Mouse (Mus musculus) forebrain, postnatal 0 days (tissue): ENCODE measurements around the gene Krt20. TPM values are rescaled to one million over a fixed set of nuclear protein-coding genes. Genes with fewer than 3 reads are reported as not detected.

ENCODE experiments used
- ATAC-seq: fragments of 200-750 bp; cut with Nextera tagmentation; 2 replicates; pipeline ENCODE4 v1.8.0; 2017; ENCODE audit warnings: mild to moderate bottlenecking, moderate library complexity
- DNase-seq: peaks from one replicate; pipeline ENCODE4 v3.0.0-alpha.2; 2015
- H3K27ac ChIP-seq: fragments of 300-500 bp; sonication (generic); 2 replicates; pipeline ENCODE4 v1.5.1; 2014; ENCODE audit warnings: low read depth, mild to moderate bottlenecking, antibody characterized with exemption, low read length, moderate library complexity, mixed read lengths
- H3K27me3 ChIP-seq: fragments of 300-500 bp; sonication (generic); 2 replicates; pipeline ENCODE4 v1.6.1; 2014; ENCODE audit warnings: mild to moderate bottlenecking, low read length, mixed read lengths; ENCODE audit not compliant: insufficient read depth
- H3K36me3 ChIP-seq: fragments of 300-500 bp; sonication (generic); 2 replicates; pipeline ENCODE4 v1.6.1; 2014; ENCODE audit warnings: mild to moderate bottlenecking, moderate library complexity; ENCODE audit not compliant: insufficient read depth
- H3K4me1 ChIP-seq: fragments of 300-500 bp; sonication (generic); 2 replicates; pipeline ENCODE4 v1.6.1; 2014; ENCODE audit warnings: antibody characterized with exemption; ENCODE audit not compliant: insufficient read depth
- H3K4me2 ChIP-seq: fragments of 300-500 bp; sonication (generic); 2 replicates; pipeline ENCODE4 v1.6.1; 2014; ENCODE audit warnings: low read depth, mild to moderate bottlenecking, moderate library complexity
- H3K4me3 ChIP-seq: fragments of 300-500 bp; sonication (generic); 2 replicates; pipeline ENCODE4 v1.5.1; 2014; ENCODE audit warnings: low read depth, low read length, mixed read lengths
- H3K9ac ChIP-seq: fragments of 300-500 bp; sonication (generic); 2 replicates; pipeline ENCODE4 v1.6.1; 2014; ENCODE audit warnings: mild to moderate bottlenecking
- H3K9me3 ChIP-seq: fragments of 300-500 bp; sonication (generic); 2 replicates; pipeline ENCODE4 v1.6.1; 2016; ENCODE audit warnings: low read length
- CTCF ChIP-seq: sonication (generic); IDR thresholded peaks from 2 replicates; pipeline ENCODE4 v1.5.1; 2016; ENCODE audit warnings: antibody characterized with exemption, control low read depth, low read depth
- WGBS: fragments of 180-500 bp; shearing (Covaris S2); extraction: QIAGEN DNeasy Blood & Tissue Kit; methylation state at CpG from one replicate; pipeline ENCODE4 v1.1.7; 2014; 5-methylcytosine and 5-hydroxymethylcytosine counted together
- polyA plus RNA-seq: library from polyadenylated mRNA; unstranded; fragments of >200 nt; fragmentation: Nextera tagmentation; extraction: Ambion mirVana; gene quantifications from 2 replicates; pipeline ENCODE4 v1.2.1, GENCODE M21; 2015
- total RNA-seq: library from RNA; depleted of rRNA; stranded (reverse); fragments of >200 nt; gene quantifications from 2 replicates; pipeline ENCODE4 v1.2.3, GENCODE M21; 2014; rRNA removed

Gene Krt20
- total and polyA plus RNA-seq, 2 experiments from 2014 or later, result 0.10 TPM; not detected in 1

DNA sequence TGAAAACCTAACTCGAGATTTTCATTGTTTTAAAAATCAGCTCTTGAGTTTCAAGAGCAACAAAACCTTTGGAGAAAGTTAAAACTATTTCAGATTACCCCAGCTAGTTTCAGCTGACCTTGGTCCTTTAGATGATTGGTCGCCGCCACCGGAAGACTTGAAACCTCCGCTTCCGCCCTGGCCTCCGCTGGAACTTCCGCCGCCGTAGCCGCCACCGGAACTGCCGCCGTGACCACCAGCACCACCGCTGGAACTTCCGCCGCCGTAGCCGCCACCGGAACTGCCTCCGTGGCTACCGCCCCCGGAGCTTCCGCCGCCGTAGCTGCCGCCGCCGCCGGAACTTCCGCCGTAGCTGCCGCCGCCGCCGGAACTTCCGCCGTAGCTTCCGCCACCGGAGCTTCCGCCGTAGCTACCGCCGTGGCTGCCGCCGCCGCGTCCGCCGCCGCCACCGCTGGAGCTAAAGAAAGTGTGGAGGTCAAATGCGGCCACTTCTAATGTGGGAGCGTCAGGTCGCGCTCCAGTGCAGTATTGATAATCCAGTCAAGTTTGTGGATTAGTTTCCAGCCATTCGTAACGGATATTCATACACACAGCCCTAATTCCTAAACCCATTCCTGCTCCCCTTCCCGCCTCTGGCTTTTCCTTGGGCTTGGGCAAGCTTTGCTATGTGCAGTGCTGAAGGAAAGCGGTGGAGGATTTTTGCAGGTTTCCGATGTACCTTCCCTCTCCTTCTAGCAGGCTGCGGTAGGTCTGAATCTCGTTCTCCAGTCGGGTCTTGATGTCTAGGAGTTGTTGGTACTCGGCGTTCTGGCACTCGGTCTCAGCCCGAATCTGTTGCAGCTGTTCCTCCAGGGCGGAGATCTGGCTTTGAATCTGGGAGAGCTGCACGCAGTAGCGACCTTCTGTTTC lies 51.9 kb downstream of the Krt20 start:
- Histone ChIP-seq H3K9me3 (no peaks in the 10 kb centered on the region), H3K27me3 (no peaks in the 10 kb centered on the region), H3K4me3 (peak overlapping the region; percentile 59), H3K36me3 (no peaks in the 10 kb centered on the region), H3K9ac (peak overlapping the region; percentile 71), H3K27ac (peak overlapping the region; percentile 96), H3K4me1 (no peaks in the 10 kb centered on the region), H3K4me2 (peak overlapping the region; percentile 63)
- TF ChIP-seq CTCF, result no peak
- ATAC-seq, result peak; percentile 93
- WGBS, result under 1% methylated on average over 71 of the region's 71 CpGs
- peak; percentile 89 for DNase-seq

GRCm38 (mm10) chr11:99379568-99379967 lies 58.4 kb downstream of the Krt20 start:
- Histone ChIP-seq H3K4me2 (no peak overlapping the region), H3K27ac (no peak overlapping the region), H3K27me3 (no peaks in the 10 kb centered on the region), H3K4me1 (no peaks in the 10 kb centered on the region), H3K9ac (no peak overlapping the region), H3K9me3 (no peaks in the 10 kb centered on the region), H3K36me3 (no peaks in the 10 kb centered on the region), H3K4me3 (no peak overlapping the region)
- TF ChIP-seq CTCF, result peak; percentile 86
- DNase-seq (peak; percentile 77), ATAC-seq (no peak)
- WGBS, result 12% methylated on average over 5 of the region's 5 CpGs

Other genes starting within 250 kb of the Krt20 start
- gene Smarce1, start 207.1 kb downstream of the Krt20 start, total RNA-seq, result 116 and 156 TPM in 2 replicates
- 227 and 228 TPM in 2 replicates for gene Smarce1, start 207.1 kb downstream of the Krt20 start, polyA plus RNA-seq
- gene Krt222, start 194.1 kb downstream of the Krt20 start, total RNA-seq, result 6.5 and 7.4 TPM in 2 replicates
- 4.8 and 8.7 TPM in 2 replicates for gene Krt222, start 194.1 kb downstream of the Krt20 start, polyA plus RNA-seq
- gene Krt24, start 152.9 kb downstream of the Krt20 start, total RNA-seq, result 0.15 TPM in 1 of 2 replicates, not detected in the other
- 0.08 TPM in 2 replicates for gene Krt24, start 152.9 kb downstream of the Krt20 start, polyA plus RNA-seq
- not detected in 2 replicates for gene Krt25, start 115.2 kb downstream of the Krt20 start, total RNA-seq
- gene Krt25, start 115.2 kb downstream of the Krt20 start, polyA plus RNA-seq, result 0.11 and 0.24 TPM in 2 replicates
- 0.14 TPM in 1 of 2 replicates, not detected in the other for gene Krt26, start 100.2 kb downstream of the Krt20 start, total RNA-seq
- 0.12 and 0.15 TPM in 2 replicates for gene Krt26, start 100.2 kb downstream of the Krt20 start, polyA plus RNA-seq
- 0.23 TPM in 1 of 2 replicates, not detected in the other for gene Krt27, start 87.0 kb downstream of the Krt20 start, total RNA-seq
- 0.10 TPM in 1 of 2 replicates, not detected in the other for gene Krt27, start 87.0 kb downstream of the Krt20 start, polyA plus RNA-seq
- gene Krt28, start 63.2 kb downstream of the Krt20 start, total RNA-seq, result 0.15 and 0.19 TPM in 2 replicates
- gene Krt28, start 63.2 kb downstream of the Krt20 start, polyA plus RNA-seq, result 0.24 and 0.48 TPM in 2 replicates
- gene Krt10, start 48.8 kb downstream of the Krt20 start, total RNA-seq, result 4.0 and 7.1 TPM in 2 replicates
- 36.3 and 43.3 TPM in 2 replicates for gene Krt10, start 48.8 kb downstream of the Krt20 start, polyA plus RNA-seq
- gene Krt12, start 15.9 kb downstream of the Krt20 start, total RNA-seq, result 0.14 and 1.6 TPM in 2 replicates
- 1.3 and 2.0 TPM in 2 replicates for gene Krt12, start 15.9 kb downstream of the Krt20 start, polyA plus RNA-seq
- gene Krt23, start 55.0 kb upstream of the Krt20 start, total RNA-seq, result 0.08 TPM in 1 of 2 replicates, not detected in the other
- 0.20 and 0.53 TPM in 2 replicates for gene Krt23, start 55.0 kb upstream of the Krt20 start, polyA plus RNA-seq
- not detected in 2 replicates for gene Krt39, start 83.2 kb upstream of the Krt20 start, total RNA-seq
- not detected in 2 replicates for gene Krt39, start 83.2 kb upstream of the Krt20 start, polyA plus RNA-seq
- not detected in 2 replicates for gene Krt40, start 105.0 kb upstream of the Krt20 start, total RNA-seq
- gene Krt40, start 105.0 kb upstream of the Krt20 start, polyA plus RNA-seq, result not detected in 2 replicates
- gene Krtap3-3, start 112.7 kb upstream of the Krt20 start, total RNA-seq, result not detected in 2 replicates
- not detected in 2 replicates for gene Krtap3-3, start 112.7 kb upstream of the Krt20 start, polyA plus RNA-seq
- gene Krtap3-2, start 118.7 kb upstream of the Krt20 start, total RNA-seq, result not detected in 2 replicates
- not detected in 2 replicates for gene Krtap3-2, start 118.7 kb upstream of the Krt20 start, polyA plus RNA-seq
- not detected in 2 replicates for gene Gm11939, start 121.3 kb upstream of the Krt20 start, total RNA-seq
- not detected in 2 replicates for gene Gm11939, start 121.3 kb upstream of the Krt20 start, polyA plus RNA-seq
- not detected in 2 replicates for gene Krtap3-1, start 128.5 kb upstream of the Krt20 start, total RNA-seq
- gene Krtap3-1, start 128.5 kb upstream of the Krt20 start, polyA plus RNA-seq, result not detected in 2 replicates
- not detected in 2 replicates for gene Krtap1-5, start 142.9 kb upstream of the Krt20 start, total RNA-seq
- not detected in 2 replicates for gene Krtap1-5, start 142.9 kb upstream of the Krt20 start, polyA plus RNA-seq
- not detected in 2 replicates for gene Krtap1-4, start 145.5 kb upstream of the Krt20 start, total RNA-seq
- not detected in 2 replicates for gene Krtap1-4, start 145.5 kb upstream of the Krt20 start, polyA plus RNA-seq
- gene Krtap1-3, start 153.2 kb upstream of the Krt20 start, total RNA-seq, result not detected in 2 replicates
- gene Krtap1-3, start 153.2 kb upstream of the Krt20 start, polyA plus RNA-seq, result not detected in 2 replicates
- gene Krtap9-3, start 160.0 kb upstream of the Krt20 start, total RNA-seq, result not detected in 2 replicates
- gene Krtap9-3, start 160.0 kb upstream of the Krt20 start, polyA plus RNA-seq, result not detected in 2 replicates
- not detected in 2 replicates for gene Gm11938, start 165.2 kb upstream of the Krt20 start, total RNA-seq
- not detected in 2 replicates for gene Gm11938, start 165.2 kb upstream of the Krt20 start, polyA plus RNA-seq
- not detected in 2 replicates for gene Gm11937, start 172.0 kb upstream of the Krt20 start, total RNA-seq
- not detected in 2 replicates for gene Gm11937, start 172.0 kb upstream of the Krt20 start, polyA plus RNA-seq
- not detected in 2 replicates for gene Krtap2-4, start 176.7 kb upstream of the Krt20 start, total RNA-seq
- gene Krtap2-4, start 176.7 kb upstream of the Krt20 start, polyA plus RNA-seq, result not detected in 2 replicates
- gene Gm11562, start 182.3 kb upstream of the Krt20 start, total RNA-seq, result not detected in 2 replicates
- gene Gm11562, start 182.3 kb upstream of the Krt20 start, polyA plus RNA-seq, result not detected in 2 replicates
- gene Krtap4-1, start 190.1 kb upstream of the Krt20 start, total RNA-seq, result not detected in 2 replicates
- gene Krtap4-1, start 190.1 kb upstream of the Krt20 start, polyA plus RNA-seq, result not detected in 2 replicates
- gene Krtap4-2, start 196.9 kb upstream of the Krt20 start, total RNA-seq, result not detected in 2 replicates
- not detected in 2 replicates for gene Krtap4-2, start 196.9 kb upstream of the Krt20 start, polyA plus RNA-seq
- not detected in 2 replicates for gene Krtap4-7, start 205.9 kb upstream of the Krt20 start, total RNA-seq
- not detected in 2 replicates for gene Krtap4-7, start 205.9 kb upstream of the Krt20 start, polyA plus RNA-seq
- not detected in 2 replicates for gene Gm11555, start 212.1 kb upstream of the Krt20 start, total RNA-seq
- gene Gm11555, start 212.1 kb upstream of the Krt20 start, polyA plus RNA-seq, result not detected in 2 replicates
- not detected in 2 replicates for gene Gm11563, start 220.8 kb upstream of the Krt20 start, total RNA-seq
- not detected in 2 replicates for gene Gm11563, start 220.8 kb upstream of the Krt20 start, polyA plus RNA-seq
- not detected in 2 replicates for gene Krtap4-6, start 227.8 kb upstream of the Krt20 start, total RNA-seq
- not detected in 2 replicates for gene Krtap4-6, start 227.8 kb upstream of the Krt20 start, polyA plus RNA-seq